Mouse (Mus musculus): ENCODE data around the gene Atf6.

DNA sequence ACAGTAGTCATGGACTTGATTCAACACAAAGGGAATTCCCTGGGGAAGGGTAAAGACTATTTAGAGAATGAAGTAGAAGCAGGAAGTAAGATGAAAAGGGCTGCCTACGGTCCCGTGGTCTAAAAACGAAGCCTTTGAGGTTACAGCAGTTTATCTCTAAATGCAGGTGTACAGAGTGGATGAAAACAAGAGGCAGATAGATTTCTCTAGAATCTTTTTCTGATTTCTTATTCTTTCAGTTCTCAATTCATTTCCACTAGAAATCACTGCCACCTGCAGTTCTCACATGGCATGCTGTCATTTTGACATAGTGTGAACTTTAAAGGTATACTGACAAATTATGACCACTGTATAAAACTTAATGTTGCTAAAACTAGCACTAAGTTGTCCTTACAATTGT, 66.9 kb downstream of the Atf6 start:
- no peak for TF ChIP-seq CTCF (IDR thresholded peaks at IDR 0.05; ENCODE audit: low read depth)
- TF ChIP-seq EP300 (IDR thresholded peaks at IDR 0.05; ENCODE audit: low read depth) = no peak
